Mouse (Mus musculus): Measurements from ENCODE around the gene Cdc27.

DNA sequence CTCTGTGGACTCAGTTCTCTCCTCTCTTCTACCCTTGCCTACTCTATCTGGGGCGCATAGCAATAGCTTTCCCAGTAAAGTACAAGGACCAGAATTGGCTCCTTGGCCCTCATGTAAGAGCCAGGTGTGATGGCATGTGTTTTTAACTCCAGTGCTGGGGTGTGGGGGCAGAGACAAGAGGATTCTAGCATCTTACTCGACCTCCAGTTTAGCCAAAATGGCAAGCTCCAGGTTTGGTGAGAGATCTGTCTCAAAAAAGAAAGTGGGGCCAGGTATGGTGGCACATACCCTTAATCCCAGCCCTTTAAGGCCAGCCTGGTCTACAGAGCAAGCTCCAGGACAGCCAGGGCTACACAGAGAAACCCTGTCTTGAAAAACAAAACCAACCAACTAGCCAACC lies 16.4 kb upstream of the Cdc27 start:
- no peak for TF ChIP-seq ZNF384 (IDR thresholded peaks at IDR 0.05; ENCODE audit: low read depth, low read length)
- TF ChIP-seq MAFK (IDR thresholded peaks at IDR 0.05; ENCODE audit: insufficient read depth, low read depth, low read length) = no peak
- no peak for TF ChIP-seq ZC3H11A (IDR thresholded peaks at IDR 0.05; ENCODE audit: borderline replicate concordance, low read depth, low read length)

Measured in ES-E14 (cell line).